Mouse (Mus musculus) adrenal gland, adult 8-10 months (tissue): ENCODE measurements around the gene Sept1. TPM values are rescaled to one million over a fixed set of nuclear protein-coding genes. Genes with fewer than 3 reads are reported as not detected.
"Not testable (repeated sequence)": the region's sequence is repeated elsewhere in the genome, so short reads cannot be mapped to it uniquely, and the experiment has no call there.

Experiments used
- DNase-seq: peaks from one replicate; pipeline ENCODE4 v3.0.0; 2022
- total RNA-seq, 4 experiments: library from RNA; stranded (reverse); gene quantifications; 2 replicates each; pipeline ENCODE4 v1.2.4; 2022

Sept1 gene
- total RNA-seq, 4 experiments from 2014 or later = 9.1 to 11.2 (median 10.3) TPM

DNA sequence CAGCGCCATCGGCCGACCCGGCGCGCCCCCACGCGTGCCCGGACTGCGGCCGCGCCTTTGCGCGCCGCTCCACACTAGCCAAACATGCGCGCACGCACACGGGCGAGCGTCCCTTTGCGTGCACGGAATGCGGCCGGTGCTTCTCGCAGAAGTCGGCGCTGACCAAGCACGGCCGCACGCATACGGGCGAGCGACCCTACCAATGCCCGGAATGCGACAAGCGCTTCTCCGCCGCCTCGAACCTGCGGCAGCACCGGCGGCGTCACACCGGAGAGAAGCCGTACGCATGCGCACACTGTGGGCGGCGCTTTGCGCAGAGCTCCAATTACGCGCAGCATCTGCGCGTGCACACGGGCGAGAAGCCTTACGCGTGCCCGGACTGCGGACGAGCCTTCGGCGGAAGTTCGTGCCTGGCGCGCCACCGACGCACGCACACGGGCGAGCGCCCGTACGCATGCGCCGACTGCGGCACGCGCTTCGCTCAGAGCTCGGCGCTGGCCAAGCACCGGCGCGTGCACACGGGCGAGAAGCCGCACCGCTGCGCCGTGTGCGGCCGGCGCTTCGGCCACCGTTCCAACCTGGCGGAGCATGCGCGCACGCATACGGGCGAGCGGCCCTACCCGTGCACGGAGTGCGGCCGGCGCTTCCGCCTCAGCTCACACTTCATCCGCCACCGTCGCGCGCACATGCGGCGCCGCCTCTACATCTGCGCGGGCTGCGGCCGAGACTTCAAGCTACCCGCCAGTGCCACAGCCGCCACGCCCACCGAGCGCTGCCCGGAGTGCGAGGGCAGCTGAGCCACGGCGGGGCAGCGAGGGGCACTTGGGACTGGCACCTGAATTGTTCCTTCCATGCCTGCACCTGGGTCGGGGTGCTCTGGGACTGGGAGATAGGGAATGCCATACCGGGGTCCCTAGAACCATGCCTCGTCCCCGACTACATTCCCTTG lies 21.2 kb upstream of the Sept1 start:
- DNase-seq = peak; percentile 93

GRCm38 (mm10) chr7:127253341-127253740 lies 20.4 kb upstream of the Sept1 start:
- DNase-seq = no peak

DNA sequence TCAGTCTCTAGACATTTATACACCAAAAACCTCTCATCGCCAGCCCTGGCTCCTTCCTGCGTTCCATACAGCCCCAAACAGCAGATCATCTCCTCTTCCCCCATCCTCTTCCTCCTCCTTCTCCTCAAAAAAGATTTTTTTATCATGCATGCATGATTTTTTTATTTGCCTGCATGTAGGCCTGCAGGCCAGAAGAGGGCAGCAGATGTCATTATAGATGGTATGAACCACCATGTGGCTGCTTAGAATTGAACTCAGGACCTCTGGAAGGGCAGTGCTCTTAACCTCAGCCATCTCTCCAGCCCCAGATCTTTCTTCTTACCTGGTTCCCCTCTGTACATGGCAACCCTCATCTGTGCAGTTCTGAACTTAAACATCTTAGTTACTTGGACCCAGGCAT lies 19.5 kb upstream of the Sept1 start:
- DNase-seq = no peak

DNA sequence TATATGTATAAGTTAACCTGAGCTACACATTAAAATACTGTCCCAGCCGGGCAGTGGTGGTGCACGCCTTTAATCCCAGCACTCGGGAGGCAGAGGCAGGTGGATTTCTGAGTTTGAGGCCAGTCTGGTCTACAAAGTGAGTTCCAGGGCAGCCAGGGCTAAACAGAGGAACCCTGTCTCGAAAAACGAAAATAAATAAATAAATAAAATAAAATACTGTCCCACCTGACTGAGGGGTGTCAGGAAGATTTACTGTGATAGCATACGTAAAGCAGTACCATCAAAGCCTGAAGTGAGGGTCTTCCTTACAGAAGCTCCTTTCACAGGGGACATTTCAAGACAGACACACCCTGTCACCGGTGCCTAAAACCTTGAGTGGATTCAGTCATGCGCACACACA lies 17.6 kb upstream of the Sept1 start:
- DNase-seq = not testable (repeated sequence)

DNA sequence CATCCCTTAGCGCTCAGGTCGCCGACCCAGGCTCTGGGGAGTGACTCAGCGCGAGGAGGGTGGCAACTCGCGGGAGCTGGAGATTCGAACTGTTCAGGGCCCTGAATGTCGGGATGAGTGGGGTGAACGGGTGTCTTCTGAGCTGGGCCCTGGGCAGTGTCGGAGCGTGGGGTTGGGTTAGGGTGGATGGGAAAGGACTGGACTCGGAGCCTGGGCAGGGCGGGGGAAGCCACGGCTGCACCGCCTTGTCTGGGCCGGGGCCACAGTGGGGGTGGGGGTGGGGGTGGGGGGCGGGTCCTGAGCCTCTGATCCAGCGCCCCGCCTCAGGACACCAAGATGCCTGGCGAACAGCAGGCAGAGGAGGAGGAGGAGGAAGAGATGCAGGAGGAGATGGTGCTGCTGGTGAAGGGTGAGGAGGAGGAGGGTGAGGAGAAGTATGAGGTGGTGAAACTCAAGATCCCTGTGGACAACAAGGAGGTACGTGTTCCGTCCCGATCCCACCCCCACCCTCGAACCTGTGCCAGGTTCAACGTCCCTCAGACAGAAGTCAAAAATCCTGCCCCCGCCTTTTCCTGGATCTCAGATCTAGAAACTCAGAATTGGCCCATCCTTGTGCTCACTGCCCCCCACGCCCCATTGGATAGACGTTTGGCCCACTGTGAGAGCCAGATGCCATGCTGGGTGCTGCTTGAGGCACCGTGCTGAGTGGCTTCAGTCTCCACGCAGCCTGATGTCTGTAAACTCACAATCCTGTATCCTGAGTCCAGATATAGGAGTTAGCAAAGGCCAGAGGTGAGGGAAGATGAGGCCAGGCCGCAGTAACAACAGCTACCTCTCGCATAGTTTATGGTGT lies 12.0 kb upstream of the Sept1 start:
- DNase-seq = no peak

GRCm38 (mm10) chr7:127243870-127244657 lies 11.1 kb upstream of the Sept1 start, which contains the start of gene Zfp771:
Gene Zfp771, plus strand, starts transcription at chr7:127244274.
- DNase-seq = peak; percentile 94

GRCm38 (mm10) chr7:127243361-127243867 lies 10.5 kb upstream of the Sept1 start:
- DNase-seq = no peak

DNA sequence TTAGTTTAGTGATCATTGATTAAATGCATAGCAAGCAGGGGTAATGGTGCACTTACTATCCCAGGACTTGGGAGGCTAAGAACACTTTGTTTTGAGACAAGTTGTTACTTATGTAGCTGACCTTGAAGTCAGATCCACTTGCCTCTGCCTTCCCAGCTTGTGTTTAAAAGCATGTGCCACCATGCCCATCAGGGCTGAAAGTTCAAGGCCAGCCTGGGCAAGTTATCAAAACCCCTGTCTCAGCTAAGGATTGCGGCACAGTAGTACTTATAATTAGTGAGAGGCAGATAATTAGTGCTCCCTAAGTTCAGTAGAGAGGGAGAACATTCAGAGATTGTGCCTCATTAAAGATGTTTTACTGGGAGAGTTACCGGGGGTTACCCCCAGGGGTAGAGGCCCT lies 1.8 kb upstream of the Sept1 start:
- DNase-seq = no peak

DNA sequence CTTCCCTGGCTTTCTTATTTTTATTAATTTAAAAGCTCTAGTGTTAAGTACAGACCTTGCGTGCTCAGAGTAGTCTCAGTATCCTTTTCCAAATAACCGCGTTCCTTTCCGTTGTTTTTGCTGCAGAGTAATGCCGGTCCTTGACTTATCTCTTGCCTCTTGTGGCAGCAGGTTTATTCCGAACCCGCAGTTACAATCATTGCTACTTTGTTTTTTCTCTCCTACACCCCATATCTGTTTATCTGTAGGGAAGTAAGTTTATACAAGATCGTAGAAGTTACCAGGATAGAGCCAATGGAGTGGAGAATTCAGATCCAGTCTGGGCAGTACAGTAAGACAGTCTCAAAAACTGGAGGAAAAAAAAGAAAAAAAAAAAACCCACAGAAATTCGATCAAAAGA lies 835 bp upstream of the Sept1 start:
- DNase-seq = no peak

- no peak for DNase-seq
These were observed 429 bp upstream of the Sept1 start for GRCm38 (mm10) chr7:127233368-127233749.

DNA sequence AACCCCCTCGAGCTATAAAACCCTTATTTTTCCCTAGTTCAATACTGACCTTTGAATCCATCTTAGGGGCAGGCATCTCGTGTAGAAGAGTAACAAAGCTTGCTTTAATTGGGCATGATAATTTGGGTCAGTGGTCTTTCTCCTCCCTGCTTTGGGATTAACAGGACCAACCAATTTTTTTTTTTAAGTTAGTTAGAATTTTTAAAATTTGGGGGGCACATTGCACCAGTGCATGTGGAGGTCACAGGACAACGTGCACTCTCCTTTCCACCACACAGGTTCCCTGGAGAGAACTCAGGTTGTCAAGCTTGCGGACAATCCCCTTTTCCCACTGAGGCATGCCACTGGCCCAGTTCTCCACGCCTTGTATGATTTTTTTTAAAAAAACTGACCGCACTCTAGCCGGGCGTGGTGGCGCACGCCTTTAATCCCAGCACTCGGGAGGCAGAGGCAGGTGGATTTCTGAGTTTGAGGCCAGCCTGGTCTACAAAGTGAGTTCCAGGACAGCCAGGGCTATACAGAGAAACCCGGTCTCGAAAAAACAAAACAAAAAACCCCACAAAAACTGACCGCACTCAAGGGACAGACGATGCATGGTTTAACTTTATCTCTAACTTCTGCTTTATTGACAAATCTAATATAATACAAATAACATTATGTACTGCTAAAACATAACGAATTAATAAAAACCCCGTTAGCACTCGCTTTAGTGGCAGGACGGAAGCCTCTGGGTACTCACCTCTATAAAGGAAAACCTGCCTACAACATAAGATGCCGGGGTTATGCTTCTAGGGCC lies 906 bp downstream of the Sept1 start:
- DNase-seq = no peak

DNA sequence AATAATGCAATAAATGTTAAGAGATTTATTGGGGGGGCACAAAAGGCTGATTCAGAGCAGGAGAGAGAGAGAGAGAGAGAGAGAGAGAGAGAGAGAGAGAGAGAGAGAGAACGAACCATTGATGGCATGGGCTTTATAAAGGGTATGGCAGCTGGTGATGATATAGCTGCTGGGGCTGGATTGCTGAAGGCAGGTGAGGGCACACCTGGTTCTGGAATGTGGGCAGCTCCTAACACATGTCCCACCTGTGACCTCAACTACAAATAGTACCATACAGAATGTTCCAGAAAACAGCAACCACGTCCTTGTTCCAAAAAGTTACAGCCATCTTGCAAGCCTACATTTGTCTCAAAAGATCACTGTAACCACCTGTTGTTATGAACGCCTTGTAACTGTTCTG lies 1.6 kb downstream of the Sept1 start:
- no peak for DNase-seq

DNA sequence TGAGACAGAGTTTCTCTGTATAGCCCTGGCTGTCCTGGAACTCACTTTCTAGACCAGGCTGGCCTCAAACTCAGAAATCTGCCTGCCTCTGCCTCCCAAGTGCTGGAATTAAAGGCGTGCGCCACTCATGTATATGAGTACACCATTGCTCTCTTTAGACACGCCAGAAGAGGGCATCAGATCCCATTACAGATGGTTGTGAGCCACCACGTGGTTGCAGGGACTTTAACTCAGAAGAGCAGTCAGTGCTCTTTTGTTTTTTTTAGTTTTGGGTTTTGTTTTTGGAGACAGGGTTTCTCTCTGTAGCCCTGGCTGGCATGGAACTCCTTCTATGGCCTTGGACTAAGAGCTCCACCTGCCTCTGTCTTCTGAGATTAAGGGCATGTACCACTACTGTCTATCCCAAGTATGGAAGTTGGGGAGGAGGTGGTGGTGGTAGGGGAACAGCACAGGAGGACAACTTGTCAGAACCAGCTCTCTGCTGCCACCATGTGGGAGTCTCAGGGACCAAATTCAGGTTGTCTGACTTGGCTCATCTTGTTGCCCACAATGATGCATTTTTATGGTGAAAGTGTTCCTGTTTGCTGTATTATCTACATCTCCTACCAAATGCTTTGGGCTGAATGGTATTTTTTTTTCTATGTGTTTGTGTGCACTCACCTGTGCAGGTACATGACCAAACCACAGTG lies 4.2 kb downstream of the Sept1 start:
- DNase-seq = no peak

DNA sequence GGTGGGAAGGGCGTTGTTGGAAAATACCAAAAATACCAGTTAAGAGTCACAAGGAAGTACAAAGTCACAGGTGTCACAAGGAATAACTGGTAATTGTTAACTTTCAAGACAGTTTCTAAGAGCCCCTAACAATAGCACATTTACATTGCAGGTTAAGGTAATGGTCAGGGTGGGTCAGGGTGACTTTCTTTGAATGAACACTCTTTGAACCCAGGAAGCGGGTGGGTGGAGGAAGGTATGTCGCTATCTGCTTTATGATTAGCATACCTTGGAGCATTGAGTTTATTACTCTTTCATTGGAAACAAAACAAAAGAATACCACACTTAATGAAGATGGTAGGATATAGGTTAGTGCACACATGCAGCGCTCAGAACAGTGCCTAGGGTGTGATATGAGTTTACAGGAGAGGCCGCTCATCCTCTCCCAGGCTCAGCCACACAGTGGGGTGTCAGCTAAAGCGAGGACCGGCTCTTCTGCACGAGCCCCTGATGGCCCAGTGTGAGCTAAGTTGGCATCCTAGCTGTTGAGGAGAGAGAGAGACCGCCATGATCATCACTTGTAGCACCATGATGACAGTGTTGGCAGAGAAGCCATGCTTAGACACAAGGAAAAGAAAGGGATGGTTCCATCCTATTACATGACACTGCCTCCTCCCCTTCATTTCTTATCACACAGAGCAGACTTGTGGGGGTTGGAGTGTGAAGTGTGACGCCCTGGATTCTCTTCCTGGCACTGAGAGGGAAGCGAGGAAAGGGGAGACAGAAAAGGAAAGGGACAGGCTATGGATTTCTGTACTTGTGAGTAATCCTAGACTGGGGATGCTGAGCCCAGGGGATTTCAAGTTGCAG lies 7.6 kb downstream of the Sept1 start:
- no peak for DNase-seq

GRCm38 (mm10) chr7:127224616-127225015 lies 8.3 kb downstream of the Sept1 start:
- DNase-seq = no peak

- DNase-seq = no peak
These were observed 9.1 kb downstream of the Sept1 start for GRCm38 (mm10) chr7:127223515-127224478.

- no peak for DNase-seq
These were observed 9.8 kb downstream of the Sept1 start for GRCm38 (mm10) chr7:127223106-127223505.

- no peak for DNase-seq
These were observed 12.5 kb downstream of the Sept1 start for GRCm38 (mm10) chr7:127220440-127220839.

GRCm38 (mm10) chr7:127218670-127219069 lies 14.3 kb downstream of the Sept1 start:
- no peak for DNase-seq
